Mouse (Mus musculus) stomach, embryonic 14.5 days (tissue): ENCODE data around the gene Ifitm10. TPM values are rescaled to one million over a fixed set of nuclear protein-coding genes. Genes with fewer than 3 reads are reported as not detected.

ENCODE experiments used
- polyA plus RNA-seq: library from polyadenylated mRNA; unstranded; fragments of >200 nt; fragmentation: Nextera tagmentation; extraction: Ambion mirVana; gene quantifications from 2 replicates; pipeline ENCODE4 v1.2.1, GENCODE M21; 2014

Ifitm10 gene
- polyA plus RNA-seq, 1 experiment from 2014 or later, result 2.5 TPM

Other genes starting within 250 kb of the Ifitm10 start
- not detected in 2 replicates for gene Gm39115, start 237.7 kb downstream of the Ifitm10 start, polyA plus RNA-seq
- not detected in 2 replicates for gene Gm45337, start 229.1 kb downstream of the Ifitm10 start, polyA plus RNA-seq
- gene Gm29735, start 216.6 kb downstream of the Ifitm10 start, polyA plus RNA-seq, result not detected in 2 replicates
- gene Gm4553, start 208.0 kb downstream of the Ifitm10 start, polyA plus RNA-seq, result not detected in 2 replicates
- not detected in 2 replicates for gene Krtap5-2, start 197.7 kb downstream of the Ifitm10 start, polyA plus RNA-seq
- not detected in 2 replicates for gene Gm10153, start 183.4 kb downstream of the Ifitm10 start, polyA plus RNA-seq
- not detected in 2 replicates for gene Krtap5-3, start 172.4 kb downstream of the Ifitm10 start, polyA plus RNA-seq
- gene Gm7579, start 161.9 kb downstream of the Ifitm10 start, polyA plus RNA-seq, result not detected in 2 replicates
- not detected in 2 replicates for gene Krtap5-5, start 143.8 kb downstream of the Ifitm10 start, polyA plus RNA-seq
- not detected in 2 replicates for gene Gm40460, start 132.7 kb downstream of the Ifitm10 start, polyA plus RNA-seq
- not detected in 2 replicates for gene Gm2431, start 115.4 kb downstream of the Ifitm10 start, polyA plus RNA-seq
- gene Gm4559, start 99.4 kb downstream of the Ifitm10 start, polyA plus RNA-seq, result not detected in 2 replicates
- gene Krtap5-1, start 76.6 kb downstream of the Ifitm10 start, polyA plus RNA-seq, result not detected in 2 replicates
- gene Krtap5-4, start 70.2 kb downstream of the Ifitm10 start, polyA plus RNA-seq, result not detected in 2 replicates
- gene Gm49369, start 8.9 kb upstream of the Ifitm10 start, polyA plus RNA-seq, result not detected in 2 replicates
- gene Ctsd, start 14.3 kb upstream of the Ifitm10 start, polyA plus RNA-seq, result 267 and 273 TPM in 2 replicates
- gene Syt8, start 61.1 kb upstream of the Ifitm10 start, polyA plus RNA-seq, result 4.8 and 6.6 TPM in 2 replicates
- 4.6 and 5.8 TPM in 2 replicates for gene Tnni2, start 68.1 kb upstream of the Ifitm10 start, polyA plus RNA-seq
- 194 and 211 TPM in 2 replicates for gene Lsp1, start 87.1 kb upstream of the Ifitm10 start, polyA plus RNA-seq
- gene Tnnt3, start 125.1 kb upstream of the Ifitm10 start, polyA plus RNA-seq, result 2.2 and 2.6 TPM in 2 replicates
- gene Mrpl23, start 158.9 kb upstream of the Ifitm10 start, polyA plus RNA-seq, result 32.6 and 35.6 TPM in 2 replicates